Mouse (Mus musculus) C2C12 (cell line): Measurements from ENCODE around the gene Proser3. TPM values are rescaled to one million over a fixed set of nuclear protein-coding genes. Genes with fewer than 3 reads are reported as not detected.

ENCODE experiments used
- H3K27me3 ChIP-seq: one replicate; pipeline ENCODE4 v1.6.1; 2011; ENCODE audit not compliant: control insufficient read depth, insufficient read depth, insufficient read length
- H3K36me3 ChIP-seq: one replicate; pipeline ENCODE4 v1.6.1; 2011; ENCODE audit not compliant: control insufficient read depth, insufficient read depth
- H3K4me3 ChIP-seq: one replicate; pipeline ENCODE4 v1.5.1; 2011; ENCODE audit warnings: mild to moderate bottlenecking, control low read depth; ENCODE audit not compliant: poor library complexity, insufficient read depth, severe bottlenecking
- H3K79me2 ChIP-seq: one replicate; pipeline ENCODE4 v1.6.1; 2011; ENCODE audit not compliant: control insufficient read depth, insufficient read depth
- H3K79me3 ChIP-seq: one replicate; pipeline ENCODE4 v1.6.1; 2011; ENCODE audit warnings: low read depth, control low read depth
- H3ac ChIP-seq: one replicate; pipeline ENCODE3; 2011; ENCODE audit warnings: low read depth; ENCODE audit not compliant: control insufficient read depth, insufficient read length
- CEBPB ChIP-seq: IDR thresholded peaks from one replicate; pipeline ENCODE4 v1.6.1; 2011; ENCODE audit warnings: low read depth, mild to moderate bottlenecking, control low read depth, moderate library complexity
- CTCF ChIP-seq: IDR thresholded peaks from one replicate; pipeline ENCODE4 v1.5.1; 2011; ENCODE audit not compliant: control insufficient read depth, insufficient read depth, insufficient read length
- FOSL1 ChIP-seq: IDR thresholded peaks from one replicate; pipeline ENCODE4 v1.8.0; 2011; ENCODE audit warnings: mild to moderate bottlenecking, low read length; ENCODE audit not compliant: poor library complexity, insufficient read depth, severe bottlenecking
- MAX ChIP-seq: IDR thresholded peaks from one replicate; pipeline ENCODE4 v1.6.1; 2011; ENCODE audit warnings: mild to moderate bottlenecking, control low read depth
- MYOD1 ChIP-seq: IDR thresholded peaks from one replicate; pipeline ENCODE4 v1.6.1; 2011; ENCODE audit warnings: low read depth; ENCODE audit not compliant: control insufficient read depth, insufficient read length
- MYOG ChIP-seq: IDR thresholded peaks from one replicate; pipeline ENCODE4 v1.6.1; 2011; ENCODE audit not compliant: control insufficient read depth, insufficient read length; ENCODE audit errors: extremely low read depth
- USF1 ChIP-seq: IDR thresholded peaks from one replicate; pipeline ENCODE4 v1.6.1; 2011; ENCODE audit warnings: low read depth, mild to moderate bottlenecking, control low read depth, moderate library complexity
- polyA plus RNA-seq: library from polyadenylated mRNA; unstranded; fragments of >200 nt; fragmentation: generic; extraction: Trizol; gene quantifications from one replicate; pipeline ENCODE4 v1.2.1, GENCODE M21; 2012; ENCODE audit warnings: missing spikeins

The Proser3 gene
- polyA plus RNA-seq, 1 experiment: 8.7 TPM

DNA sequence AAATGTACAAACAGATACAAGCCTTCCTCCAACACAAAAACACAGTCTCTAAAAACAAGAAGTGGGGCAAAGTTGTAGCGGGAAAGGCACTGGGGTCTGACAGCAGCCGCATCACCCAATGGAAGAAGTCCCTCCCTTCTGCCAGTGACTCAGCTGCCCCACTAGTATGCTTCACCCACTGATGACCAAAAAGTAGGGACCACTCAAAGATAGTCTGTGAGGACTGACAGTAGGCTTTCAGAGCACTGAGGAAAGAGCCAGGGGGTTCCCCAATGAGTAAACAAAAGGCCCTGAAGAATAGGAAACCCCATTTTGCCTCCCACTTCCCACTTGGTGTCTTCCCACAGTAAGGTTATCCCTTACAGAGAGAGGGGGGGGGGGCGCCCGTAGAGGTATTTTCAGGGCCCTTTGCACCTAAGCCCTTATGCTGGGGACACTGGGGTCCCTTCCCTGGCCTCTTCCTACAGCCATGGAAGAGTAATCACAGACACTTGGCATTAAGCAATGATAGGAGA is 42.5 kb upstream of the Proser3 start:
- H3K27me3 ChIP-seq: peaks cover 37% of the 10 kb centered on the region
- H3K79me3 ChIP-seq: no peaks in the 10 kb centered on the region
- no peak overlapping the region for H3ac ChIP-seq
- H3K4me3 ChIP-seq: no peak overlapping the region
- TF ChIP-seq MYOG (no peak), MAX (no peak), FOSL1 (no peak), USF1 (no peak), CTCF (no peak), CEBPB (no peak), MYOD1 (no peak)
- H3K79me2 ChIP-seq: no peaks in the 10 kb centered on the region
- no peaks in the 10 kb centered on the region for H3K36me3 ChIP-seq

DNA sequence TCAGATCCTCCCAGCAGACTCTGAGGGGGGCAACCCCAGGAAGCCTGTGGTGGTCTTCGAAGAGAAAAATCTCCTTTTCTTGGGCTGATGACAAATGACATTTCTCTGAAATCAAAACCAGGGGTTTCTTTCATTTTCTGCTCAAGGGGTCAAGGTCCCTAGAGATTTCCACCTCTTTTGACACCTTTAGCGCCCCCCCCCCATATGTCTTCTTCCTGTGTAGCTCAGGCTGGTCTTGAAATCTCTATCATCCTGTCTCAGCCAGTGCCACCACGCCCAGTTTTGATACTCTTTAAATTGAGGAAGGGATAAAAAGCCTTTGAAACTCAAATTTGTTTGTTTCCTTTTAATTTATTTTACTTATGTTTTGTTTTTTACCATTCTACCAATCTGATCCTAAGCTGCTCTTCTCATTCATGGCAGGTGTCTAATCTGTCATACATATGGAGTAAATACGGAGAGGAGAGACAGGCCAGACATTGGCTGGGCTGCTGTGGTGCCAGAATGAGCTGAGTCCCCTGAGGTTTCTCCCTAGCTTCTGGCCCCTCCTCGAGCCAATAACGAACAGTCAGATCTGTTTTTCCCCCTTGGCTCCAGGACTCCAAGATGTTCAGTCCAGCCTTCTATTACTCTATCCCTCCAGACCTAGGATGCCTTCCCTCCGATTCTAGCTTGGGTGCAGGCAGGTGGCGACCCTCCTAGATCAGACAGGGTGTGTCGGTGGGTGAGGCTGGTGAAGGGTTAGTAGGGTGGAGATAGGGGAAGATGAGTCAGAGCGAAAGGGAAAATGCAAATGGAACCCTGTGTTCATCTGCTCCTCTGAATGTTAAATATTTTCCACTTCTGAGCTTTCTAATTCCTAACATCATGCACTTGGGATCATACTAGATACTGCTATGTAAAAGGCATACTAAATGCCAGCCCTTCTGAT is 41.7 kb upstream of the Proser3 start:
- H3ac ChIP-seq: no peak overlapping the region
- H3K79me3 ChIP-seq: no peaks in the 10 kb centered on the region
- H3K27me3 ChIP-seq: peaks cover 33% of the 10 kb centered on the region
- H3K79me2 ChIP-seq: no peaks in the 10 kb centered on the region
- no peak overlapping the region for H3K4me3 ChIP-seq
- TF ChIP-seq USF1 (no peak), CTCF (no peak), MYOD1 (no peak), MAX (no peak), CEBPB (no peak), FOSL1 (no peak), MYOG (no peak)
- H3K36me3 ChIP-seq: no peaks in the 10 kb centered on the region

DNA sequence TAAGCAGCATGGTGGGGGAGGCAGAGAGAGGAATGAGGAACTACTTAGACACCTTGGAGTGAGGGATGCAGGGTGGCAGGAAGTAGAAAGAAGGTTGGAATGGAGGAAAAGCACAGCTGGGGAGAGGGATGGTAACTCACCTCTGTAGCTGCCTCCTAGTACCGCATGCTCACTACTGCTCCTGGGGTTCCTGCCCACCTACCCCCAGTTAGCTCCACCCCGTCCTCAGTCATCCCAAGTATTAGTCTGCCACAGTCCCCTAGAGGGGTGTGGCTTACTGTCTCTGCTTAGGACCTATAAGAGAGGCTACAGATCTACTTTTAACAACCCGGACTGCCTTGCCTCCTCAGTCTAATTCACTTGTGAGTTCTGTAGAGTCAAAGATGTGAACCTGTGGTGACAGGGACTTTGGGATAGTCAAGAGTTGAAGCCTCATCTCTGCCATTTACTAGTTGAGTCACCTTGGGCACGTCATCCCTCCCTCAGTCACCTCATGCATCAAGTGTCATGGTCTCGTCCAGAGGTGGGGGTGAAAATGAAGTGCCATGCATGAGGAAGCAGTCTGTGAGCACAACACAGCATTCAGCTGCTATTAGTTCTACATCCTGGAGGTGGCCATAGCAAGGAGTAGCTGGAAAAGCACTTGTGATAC is 40.8 kb upstream of the Proser3 start:
- H3K36me3 ChIP-seq: no peaks in the 10 kb centered on the region
- no peak overlapping the region for H3ac ChIP-seq
- TF ChIP-seq CTCF: no peak
- no peak for TF ChIP-seq MYOD1
- no peak for TF ChIP-seq MAX
- no peak for TF ChIP-seq USF1
- TF ChIP-seq CEBPB: no peak
- no peak for TF ChIP-seq FOSL1
- TF ChIP-seq MYOG: no peak
- no peak overlapping the region for H3K4me3 ChIP-seq
- peaks cover 6% of the 10 kb centered on the region for H3K79me2 ChIP-seq
- peaks cover 24% of the 10 kb centered on the region for H3K27me3 ChIP-seq
- peaks cover 3% of the 10 kb centered on the region for H3K79me3 ChIP-seq

DNA sequence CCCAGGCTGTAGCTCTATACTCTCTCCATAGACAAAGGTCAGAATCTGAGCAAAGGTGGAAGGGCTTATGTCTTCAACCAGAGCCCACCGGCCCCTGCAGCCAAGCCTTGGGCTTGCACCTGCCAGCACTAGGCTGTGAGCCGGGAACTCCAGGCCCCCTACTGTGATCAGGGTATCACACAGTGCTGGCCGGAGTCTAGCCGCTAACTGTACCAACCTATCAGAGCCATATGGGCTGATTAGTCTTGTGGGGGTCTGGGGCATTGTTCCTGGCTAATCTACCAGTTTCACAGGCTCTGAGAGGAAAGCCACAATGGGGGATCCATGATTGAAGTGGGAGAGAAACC is 39.5 kb upstream of the Proser3 start:
- no peaks in the 10 kb centered on the region for H3K36me3 ChIP-seq
- H3K79me3 ChIP-seq: peaks cover 16% of the 10 kb centered on the region
- no peak overlapping the region for H3K4me3 ChIP-seq
- H3K79me2 ChIP-seq: peaks cover 19% of the 10 kb centered on the region
- H3K27me3 ChIP-seq: peaks cover 11% of the 10 kb centered on the region
- TF ChIP-seq CTCF (no peak), MYOD1 (no peak), CEBPB (no peak), USF1 (no peak), FOSL1 (no peak), MYOG (no peak), MAX (no peak)
- no peak overlapping the region for H3ac ChIP-seq

DNA sequence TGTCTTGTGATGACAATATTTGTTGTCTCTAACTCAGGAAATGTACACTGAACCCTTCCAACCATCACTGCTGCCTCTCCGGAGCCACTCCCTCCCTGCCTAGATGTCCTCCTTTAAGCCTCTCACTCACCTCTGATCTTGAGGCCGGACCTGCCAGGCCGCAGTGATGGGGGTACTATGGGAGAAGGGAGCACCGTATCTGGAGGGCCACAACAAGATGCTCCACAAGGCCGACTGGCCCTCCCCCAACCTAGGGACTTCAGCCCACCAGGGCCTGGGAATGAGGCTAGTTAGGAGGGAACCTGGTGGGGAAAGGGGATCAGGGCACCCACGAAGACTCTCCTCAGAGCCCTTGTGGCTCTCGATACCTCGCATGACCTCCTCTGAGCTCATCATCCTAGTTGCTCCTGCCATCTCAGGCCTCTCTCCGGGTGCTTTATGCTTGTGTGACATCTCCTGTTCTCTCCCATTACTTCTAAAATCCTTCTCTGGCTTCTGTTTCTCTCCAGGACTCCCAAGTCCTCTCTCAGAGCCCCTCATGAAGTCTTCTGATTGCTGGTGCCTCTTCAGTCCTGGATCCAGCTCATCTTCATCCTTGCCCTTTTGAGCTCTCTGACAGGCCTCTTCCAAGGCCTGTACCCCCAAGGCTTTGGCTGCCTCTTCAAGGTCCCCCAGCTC is 39.0 kb upstream of the Proser3 start:
- peaks cover 11% of the 10 kb centered on the region for H3K27me3 ChIP-seq
- no peak overlapping the region for H3K4me3 ChIP-seq
- no peak overlapping the region for H3ac ChIP-seq
- peaks cover 19% of the 10 kb centered on the region for H3K79me3 ChIP-seq
- peaks cover 24% of the 10 kb centered on the region for H3K79me2 ChIP-seq
- TF ChIP-seq MYOD1: no peak
- TF ChIP-seq CEBPB: no peak
- no peak for TF ChIP-seq CTCF
- TF ChIP-seq FOSL1: no peak
- no peak for TF ChIP-seq USF1
- TF ChIP-seq MYOG: no peak
- TF ChIP-seq MAX: no peak
- peaks cover 3% of the 10 kb centered on the region for H3K36me3 ChIP-seq
